Mouse (Mus musculus): ENCODE data around the gene Gm20878.
"Not testable (repeated sequence)": the region's sequence is repeated elsewhere in the genome, so short reads cannot be mapped to it uniquely, and the experiment has no call there.

The Gm20878 gene

DNA sequence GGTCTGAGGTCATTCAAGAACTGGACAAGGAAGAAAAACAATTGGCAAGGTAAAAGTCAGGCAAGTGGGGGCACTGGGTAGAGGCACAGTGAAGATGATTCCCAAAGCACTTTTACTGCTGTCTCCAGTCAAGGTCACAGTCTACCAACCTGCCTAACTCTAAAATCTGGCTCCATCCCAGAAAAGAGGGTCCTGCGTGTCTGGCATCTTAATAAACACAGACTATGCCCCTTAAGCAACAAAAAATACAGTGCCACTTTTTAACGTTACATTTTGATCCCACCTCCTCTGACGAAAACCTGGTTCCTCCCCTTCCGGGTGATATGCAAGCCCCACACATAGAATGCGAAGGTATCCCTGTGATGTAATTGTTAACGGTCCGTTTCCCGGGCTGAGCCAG is at the start of gene Gm20878:
Gm20878 (plus strand) TSS at position 301 of the 400 bp plus-strand sequence.
- DNase-seq (ENCODE audit: low spot score): not testable (repeated sequence)

- not testable (repeated sequence) for DNase-seq (ENCODE audit: low spot score)
Measured at GRCm38 (mm10) chr4:41903310-41903709, 38.1 kb upstream of the Gm20878 start, which contains the start of gene Gm21541. TSS of gene Gm21541 (plus strand) at chr4:41903610.

- not testable (repeated sequence) for DNase-seq (ENCODE audit: low spot score)
Measured at GRCm38 (mm10) chr4:41965758-41966157, 24.4 kb downstream of the Gm20878 start, which contains the start of gene Fam205a4. TSS of gene Fam205a4 (plus strand) at chr4:41966058.
